Mouse (Mus musculus) lung, adult 2 months (tissue): ENCODE results near the gene E130116L18Rik. TPM values are rescaled to one million over a fixed set of nuclear protein-coding genes. Genes with fewer than 3 reads are reported as not detected.

Experiments used
- DNase-seq: peaks from one replicate; pipeline ENCODE4 v3.0.0; 2022
- H3K4me1 ChIP-seq: fragments of 200-500 bp; 2 replicates; pipeline ENCODE4 v1.6.1; 2011; ENCODE audit warnings: low read length; ENCODE audit not compliant: control insufficient read depth, insufficient read depth
- H3K4me3 ChIP-seq: fragments of 200-500 bp; replicated peaks from 2 replicates; pipeline ENCODE3; 2011; ENCODE audit warnings: low read depth, mild to moderate bottlenecking, control low read depth, low read length; ENCODE audit errors: extremely low read depth
- CTCF ChIP-seq: fragments of 200-500 bp; IDR thresholded peaks from 2 replicates; pipeline ENCODE4 v1.5.1; 2011; ENCODE audit warnings: mild to moderate bottlenecking, low read length, control low read depth; ENCODE audit not compliant: insufficient read depth
- POLR2A ChIP-seq: fragments of 200-500 bp; IDR thresholded peaks from 2 replicates; pipeline ENCODE4 v1.6.1; 2011; ENCODE audit warnings: low read depth, mild to moderate bottlenecking, control low read depth, low read length, borderline replicate concordance; ENCODE audit errors: extremely low read depth
- WGBS: fragments of 180-500 bp; shearing (Covaris S2); methylation state at CpG from one replicate; pipeline ENCODE4 v1.1.7; 2018; 5-methylcytosine and 5-hydroxymethylcytosine counted together
- polyA plus RNA-seq: library from polyadenylated mRNA; depleted of rRNA; stranded (reverse); fragments of >200 nt; gene quantifications from 2 replicates; pipeline ENCODE4 v1.2.3, GENCODE M21; 2012; rRNA removed

Gene E130116L18Rik
- not detected in 2 replicates for polyA plus RNA-seq

DNA sequence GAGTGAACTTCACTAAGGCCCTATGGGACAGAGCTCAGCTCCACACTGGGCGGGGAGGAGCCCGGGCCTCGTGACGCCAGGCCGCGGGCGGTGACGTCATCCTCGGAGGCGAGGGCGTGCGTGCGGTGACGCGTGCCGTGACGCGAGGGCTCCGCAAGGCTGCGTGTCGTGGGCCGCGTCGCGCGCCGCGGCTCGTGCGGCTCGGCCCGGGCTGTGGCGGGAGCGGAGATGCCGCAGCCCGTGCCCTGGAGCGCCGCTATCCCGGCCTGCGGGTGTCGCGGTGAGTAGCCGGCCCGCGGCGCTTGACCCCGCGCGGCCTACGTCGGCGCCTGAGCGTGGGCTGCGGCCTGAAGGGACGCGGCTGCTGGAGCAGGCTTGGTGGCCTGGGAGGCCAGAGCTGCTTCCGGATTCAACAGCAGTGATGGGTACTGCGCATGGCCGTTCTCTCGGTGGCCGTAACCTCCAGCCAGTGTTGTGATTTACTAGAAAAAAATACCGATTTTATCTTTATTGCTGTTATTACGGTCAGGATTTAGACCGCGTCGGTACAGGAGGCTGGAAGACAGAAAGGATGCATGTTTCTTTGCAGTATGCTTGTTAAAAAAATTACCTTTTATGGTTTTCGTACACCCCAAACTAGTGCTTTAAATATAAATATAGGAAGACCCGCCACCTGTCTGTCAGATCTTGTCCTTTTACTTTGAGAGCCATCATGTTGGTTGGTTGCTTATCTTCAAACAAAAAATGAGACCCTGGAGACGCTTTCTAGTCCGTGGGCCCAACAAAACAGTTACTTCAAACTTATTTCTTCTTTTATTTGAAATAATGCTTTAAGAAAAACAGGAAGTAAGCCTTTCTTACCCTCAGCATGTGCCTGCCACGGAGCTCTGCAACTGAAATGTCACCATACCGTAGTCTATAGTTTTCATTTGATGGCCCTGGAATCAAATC, at the start of gene E130116L18Rik:
Gene E130116L18Rik, minus strand, starts transcription at position 402 of the 951 bp plus-strand sequence.
- 2% methylated on average over 72 of the region's 72 CpGs for WGBS
- TF ChIP-seq CTCF (no peak), POLR2A (no peak; the same call in 1 of the 2 replicates)

DNA sequence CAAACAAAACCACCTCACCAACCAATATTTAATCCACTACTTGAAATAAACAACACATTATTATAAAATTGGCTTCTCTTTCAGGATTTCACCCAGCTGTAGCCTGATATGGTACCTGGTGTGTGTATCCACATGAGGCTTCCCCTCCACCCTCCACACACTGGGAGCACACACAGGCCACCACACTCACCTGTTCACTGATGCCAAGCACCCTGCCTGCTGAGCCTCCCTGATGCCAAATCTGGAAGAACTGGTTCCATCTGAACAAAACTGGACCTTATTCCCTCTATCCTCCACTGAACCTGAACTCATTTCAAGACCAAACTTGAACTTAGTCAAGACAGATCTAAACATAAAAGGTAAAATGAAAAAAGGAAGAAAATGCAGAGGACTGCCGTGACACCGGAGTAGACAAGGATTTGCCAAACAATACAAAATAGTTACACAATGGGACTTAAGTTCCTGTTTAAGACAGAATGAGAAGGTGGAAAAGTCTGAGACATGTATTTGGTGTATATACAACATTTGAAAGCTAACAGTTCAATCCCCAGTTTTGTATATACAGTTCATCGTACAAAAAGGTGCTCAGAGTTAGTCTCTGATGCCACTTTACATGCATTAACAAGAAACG, 45.4 kb upstream of the E130116L18Rik start:
- no peak for TF ChIP-seq POLR2A
- TF ChIP-seq CTCF: no peak
- DNase-seq: no peak
- WGBS: 75% methylated on average over 4 of the region's 4 CpGs
- Histone ChIP-seq H3K4me1 (no peaks in the 10 kb centered on the region), H3K4me3 (no peak overlapping the region)

More for the DNA sequence above, at the start of gene E130116L18Rik:
- DNase-seq: peak; percentile 83
- Histone ChIP-seq H3K4me1 (no peaks in the 10 kb centered on the region), H3K4me3 (peak within 1 kb of the TSS; percentile 38)

DNA sequence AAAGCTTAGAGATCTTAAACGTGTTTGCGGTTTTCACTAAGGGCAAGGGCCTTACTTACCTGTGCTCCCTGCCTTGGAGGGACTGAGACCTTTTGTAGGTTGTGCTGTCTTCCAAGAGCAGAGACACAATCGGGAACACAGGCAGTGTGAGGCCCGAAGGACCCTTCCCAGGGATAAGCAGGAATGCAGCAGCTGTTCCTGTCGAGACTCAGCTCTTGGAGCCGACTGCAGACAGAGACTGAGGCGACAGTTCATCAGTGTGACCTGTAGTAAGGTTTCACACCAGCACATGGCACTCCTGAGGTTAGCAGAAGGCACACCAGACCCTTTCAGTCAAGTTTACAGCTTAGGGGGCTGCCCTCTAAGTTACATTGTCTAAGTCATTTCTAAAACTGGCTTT, 39.3 kb upstream of the E130116L18Rik start:
- TF ChIP-seq CTCF (no peak), POLR2A (no peak)
- Histone ChIP-seq H3K4me1 (no peaks in the 10 kb centered on the region), H3K4me3 (no peak overlapping the region)
- WGBS: 77% methylated on average over 7 of the region's 7 CpGs
- DNase-seq: no peak

DNA sequence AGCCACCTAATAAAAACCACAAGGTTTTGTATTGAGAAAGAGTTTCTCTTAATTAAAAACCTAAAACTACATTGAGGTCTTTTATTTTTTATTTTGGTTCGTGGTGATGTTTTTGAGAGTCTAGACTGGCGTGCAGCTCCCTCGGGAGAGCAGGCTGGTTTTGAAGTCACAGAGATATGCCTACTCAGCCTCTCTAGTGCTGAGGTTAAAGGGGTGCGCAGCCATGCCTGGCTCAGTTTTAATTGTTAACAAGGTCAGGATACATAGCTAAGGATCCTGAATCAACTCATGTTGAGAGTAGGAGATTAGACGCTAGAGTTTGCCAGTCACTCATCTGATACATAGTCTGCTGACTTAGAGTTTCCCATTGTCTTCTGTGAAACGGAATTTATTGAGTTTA, 38.5 kb upstream of the E130116L18Rik start:
- 90% methylated on average over 6 of the region's 6 CpGs for WGBS
- H3K4me3 ChIP-seq: no peak overlapping the region
- H3K4me1 ChIP-seq: no peaks in the 10 kb centered on the region
- DNase-seq: no peak
- TF ChIP-seq POLR2A (no peak), CTCF (no peak)

DNA sequence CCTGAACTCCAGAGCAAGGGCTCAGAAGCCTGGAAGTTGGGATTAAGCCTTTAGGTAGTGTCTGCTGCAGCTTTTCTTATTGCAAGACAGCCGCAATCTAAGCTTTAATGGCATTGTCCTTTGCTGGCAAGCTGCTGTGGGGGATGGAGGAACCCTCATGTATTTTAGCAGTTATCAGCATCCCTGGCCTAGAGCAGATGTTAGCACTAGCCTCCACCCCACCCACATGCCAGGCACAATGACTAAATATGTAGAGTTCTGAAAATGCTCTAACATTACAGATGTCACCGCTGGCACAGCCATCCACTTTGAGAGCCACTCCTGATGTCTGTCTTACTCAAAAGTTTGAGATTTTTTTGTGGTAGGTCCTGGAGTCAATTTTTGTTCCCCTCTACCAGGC, 33.7 kb upstream of the E130116L18Rik start:
- no peak for DNase-seq
- H3K4me1 ChIP-seq: no peaks in the 10 kb centered on the region
- no peak overlapping the region for H3K4me3 ChIP-seq
- WGBS: 89% methylated on average over 2 of the region's 2 CpGs
- no peak for TF ChIP-seq CTCF
- TF ChIP-seq POLR2A: no peak

DNA sequence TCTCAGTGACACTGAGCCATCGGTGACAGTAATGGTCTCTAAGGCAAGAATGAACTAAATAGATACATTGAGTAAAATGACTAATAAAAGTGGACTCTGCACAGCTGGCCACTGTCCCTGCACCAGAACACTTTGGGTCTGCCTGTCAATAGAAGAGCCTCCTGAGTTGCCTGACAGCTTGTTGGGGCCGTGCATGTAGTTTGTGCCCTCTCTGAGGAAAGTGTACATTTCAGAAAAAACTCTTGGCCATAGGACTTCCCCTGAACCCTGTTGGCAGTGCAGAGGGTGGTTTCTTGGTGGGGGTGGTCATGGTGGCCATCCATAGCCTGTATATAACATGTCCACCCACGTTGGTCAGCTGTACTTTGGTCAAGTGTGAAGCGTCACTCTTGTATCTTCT, 31.5 kb upstream of the E130116L18Rik start:
- TF ChIP-seq POLR2A (no peak), CTCF (no peak)
- no peak overlapping the region for H3K4me3 ChIP-seq
- no peak for DNase-seq
- H3K4me1 ChIP-seq: no peaks in the 10 kb centered on the region
- 99% methylated on average over 4 of the region's 4 CpGs for WGBS

DNA sequence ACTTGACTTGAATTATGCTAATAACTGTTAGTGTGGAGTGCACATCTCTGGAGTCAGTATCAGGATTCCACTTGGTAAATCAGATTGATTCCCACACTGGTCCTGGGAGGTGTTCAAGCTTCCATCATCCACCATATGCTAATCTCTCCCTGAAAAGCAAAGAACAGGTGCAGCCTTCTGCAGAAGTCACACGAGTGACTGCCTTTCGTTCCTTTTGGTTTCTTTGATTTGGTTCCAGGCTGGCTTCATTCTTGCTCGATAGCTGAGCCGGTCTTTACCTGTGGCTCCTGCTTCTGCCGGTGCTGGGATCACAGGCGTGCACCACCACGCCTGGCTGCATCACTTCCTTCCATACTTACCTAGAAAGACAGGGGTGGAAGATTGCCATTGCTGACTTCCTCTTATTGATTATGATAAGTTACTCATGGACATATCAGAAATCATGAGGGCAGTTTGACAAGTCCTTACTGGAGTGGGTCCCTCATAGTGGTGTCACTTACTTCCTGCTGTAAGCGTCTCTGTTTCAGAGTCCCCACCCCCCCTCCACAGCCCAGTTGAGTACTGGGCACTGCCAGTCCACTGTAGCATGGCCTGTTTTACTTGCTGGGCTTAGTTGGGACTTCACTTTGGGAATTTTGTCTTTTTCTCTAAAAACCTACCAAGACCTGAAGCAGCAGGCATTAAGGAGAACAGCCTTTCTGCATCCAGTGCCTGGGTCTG, 30.0 kb upstream of the E130116L18Rik start:
- H3K4me1 ChIP-seq: no peaks in the 10 kb centered on the region
- 69% methylated on average over 8 of the region's 8 CpGs for WGBS
- H3K4me3 ChIP-seq: no peak overlapping the region
- TF ChIP-seq POLR2A (no peak), CTCF (no peak)
- DNase-seq: no peak

DNA sequence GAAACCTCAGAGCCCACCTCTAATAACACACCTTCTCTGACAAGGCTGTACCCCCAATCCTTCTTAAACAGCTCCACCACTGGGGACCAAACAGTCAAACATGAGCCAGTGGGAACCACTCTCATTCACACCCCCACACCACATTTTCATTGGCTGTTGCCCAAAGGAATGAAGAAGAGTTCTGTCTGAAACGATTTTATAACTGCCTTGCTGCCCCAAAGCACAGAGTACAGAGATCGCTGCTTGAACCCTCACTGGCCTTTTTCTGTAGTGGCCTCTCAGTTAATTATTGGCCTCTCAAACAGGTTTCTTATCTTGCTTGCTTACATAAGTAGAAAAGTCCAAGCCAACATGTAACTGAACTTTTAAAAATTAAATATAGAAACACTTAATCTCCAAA, 29.5 kb upstream of the E130116L18Rik start:
- WGBS: 52% methylated on average over 2 of the region's 2 CpGs
- Histone ChIP-seq H3K4me3 (no peak overlapping the region), H3K4me1 (no peaks in the 10 kb centered on the region)
- no peak for DNase-seq
- TF ChIP-seq CTCF (no peak), POLR2A (no peak)

DNA sequence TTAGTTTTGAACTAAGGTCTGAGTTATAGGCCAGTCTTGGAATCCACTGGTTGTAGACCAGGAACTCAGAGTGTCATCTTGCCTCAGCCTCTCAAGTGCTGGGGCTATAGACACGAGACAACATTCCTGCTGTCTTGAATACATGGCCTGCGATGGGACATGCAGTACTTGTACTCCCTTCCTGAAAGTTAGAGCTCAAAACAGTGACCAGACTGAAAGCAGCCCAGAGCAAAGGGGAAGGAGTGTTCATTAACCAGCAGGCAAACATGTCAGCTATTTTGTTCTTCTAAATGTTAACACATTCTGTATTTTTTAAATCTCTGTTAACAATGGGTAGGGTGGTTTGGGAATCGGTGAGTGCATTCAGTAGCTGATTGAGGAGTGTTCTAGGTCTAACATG, 24.1 kb upstream of the E130116L18Rik start:
- 69% methylated on average over 3 of the region's 3 CpGs for WGBS
- H3K4me1 ChIP-seq: no peaks in the 10 kb centered on the region
- no peak for DNase-seq
- H3K4me3 ChIP-seq: no peak overlapping the region
- TF ChIP-seq CTCF: no peak
- no peak for TF ChIP-seq POLR2A
